Comparison of ENCODE assay signal across 20 mouse cellular contexts in the genomic region with DNA sequence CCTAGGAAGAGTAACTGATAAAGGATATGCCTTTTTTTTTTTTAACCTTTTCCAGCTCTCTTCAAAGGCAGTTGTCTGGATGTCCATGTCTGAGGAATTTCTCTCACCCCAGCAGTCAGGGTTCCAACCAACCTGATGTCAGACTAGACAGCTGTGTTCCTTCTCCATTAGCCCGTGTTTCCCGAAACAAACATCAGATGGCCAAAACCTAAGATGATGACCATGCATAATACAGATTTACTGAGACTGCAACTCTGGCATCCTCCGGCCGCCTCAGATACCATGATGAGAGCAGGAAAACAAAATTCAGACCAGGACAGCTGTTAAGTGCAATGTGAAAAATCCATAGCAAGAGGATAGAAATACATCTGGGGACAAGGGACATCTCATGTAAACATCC.
A peak's percentile ranks its signal among the peaks of the same experiment; 100 is the strongest.
DNase-seq lines count a peak whose midpoint lies in the region; ATAC-seq and TF ChIP-seq lines count a peak whose summit lies in the region.
"Had no signal": no experiment of that assay in that cellular context is flagged by ENCODE, and none has a peak within 500 bp of the region (broad histone marks: within the 10 kb centered on the region; RNA-seq: fewer than 3 reads in every experiment).

No protein-coding gene starts in this region.

- H3K4me2 ChIP-seq in heart, embryonic 13.5 days: no peak overlapping the region
- no peak overlapping the region for H3K4me2 ChIP-seq in kidney, postnatal 0 days (ENCODE audit: low read length)
- H3K4me2 ChIP-seq in midbrain, embryonic 11.5 days: no peak overlapping the region
- H3K4me2 ChIP-seq: limb, embryonic 15.5 days had no signal

- peaks cover 67% of the 10 kb centered on the region for H3K4me1 ChIP-seq in heart, embryonic 13.5 days
- peaks cover 42% of the 10 kb centered on the region for H3K4me1 ChIP-seq in kidney, postnatal 0 days (replicated peaks; ENCODE audit: insufficient read depth, low read length)
- peaks cover 65% of the 10 kb centered on the region for H3K4me1 ChIP-seq in midbrain, embryonic 10.5 days
- H3K4me1 ChIP-seq in midbrain, embryonic 11.5 days (ENCODE audit: control insufficient read depth, insufficient read depth, low read length): peaks cover 11% of the 10 kb centered on the region

- peak overlapping the region; percentile 53; the same call in 1 of the 2 replicates for H3K27ac ChIP-seq in heart, embryonic 13.5 days (replicated peaks)
- 0 out of 2 replicates have a peak overlapping the region, but pooled peaks have one; percentile 58 for H3K27ac ChIP-seq in kidney, postnatal 0 days
- H3K27ac ChIP-seq in midbrain, embryonic 10.5 days (replicated peaks): peak overlapping the region; percentile 39; the same call in 1 of the 2 replicates
- H3K27ac ChIP-seq in midbrain, embryonic 11.5 days (ENCODE audit: low read depth, low read length): no peak overlapping the region

- no peaks in the 10 kb centered on the region for H3K36me3 ChIP-seq in heart, embryonic 13.5 days
- H3K36me3 ChIP-seq in kidney, postnatal 0 days (ENCODE audit: insufficient read depth, low read length): no peaks in the 10 kb centered on the region
- H3K36me3 ChIP-seq in midbrain, embryonic 10.5 days: no peaks in the 10 kb centered on the region
- no peaks in the 10 kb centered on the region for H3K36me3 ChIP-seq in midbrain, embryonic 11.5 days (ENCODE audit: control insufficient read depth, insufficient read depth, low read length)
- H3K36me3 ChIP-seq: forebrain, embryonic 10.5 days; limb, embryonic 15.5 days had no signal

- no peaks in the 10 kb centered on the region for H3K27me3 ChIP-seq in heart, embryonic 13.5 days (replicated peaks)
- no peaks in the 10 kb centered on the region for H3K27me3 ChIP-seq in kidney, postnatal 0 days (ENCODE audit: insufficient read depth, low read length)
- no peaks in the 10 kb centered on the region; the same call in 1 of the 2 replicates for H3K27me3 ChIP-seq in midbrain, embryonic 10.5 days (ENCODE audit: low read depth, poor library complexity, severe bottlenecking)
- H3K27me3 ChIP-seq in midbrain, embryonic 11.5 days (ENCODE audit: control insufficient read depth, insufficient read depth, low read length): no peaks in the 10 kb centered on the region
- H3K27me3 ChIP-seq: limb, embryonic 15.5 days had no signal

- WGBS in heart, embryonic 13.5 days: 65% methylated on average over 4 of the region's 4 CpGs
- 64% methylated on average over 4 of the region's 4 CpGs for WGBS in kidney, postnatal 0 days
- WGBS in midbrain, embryonic 10.5 days: 88% methylated on average over 4 of the region's 4 CpGs
- 83% methylated on average over 4 of the region's 4 CpGs for WGBS in midbrain, embryonic 11.5 days

- H3K4me3 ChIP-seq in heart, embryonic 13.5 days: no peak overlapping the region
- no peak overlapping the region for H3K4me3 ChIP-seq in kidney, postnatal 0 days (replicated peaks; ENCODE audit: low read depth, low read length)
- no peak overlapping the region for H3K4me3 ChIP-seq in midbrain, embryonic 10.5 days
- H3K4me3 ChIP-seq in midbrain, embryonic 11.5 days (ENCODE audit: low read depth, low read length): no peak overlapping the region
- H3K4me3 ChIP-seq: forebrain, embryonic 10.5 days; limb, embryonic 15.5 days had no signal

- intact Hi-C loops in heart, postnatal 36 days (cut with DNase I): loop anchor here (5.0 kb wide), 1 partner anchor 75 kb away; no protein-coding TSS in a partner anchor

- no peak for TF ChIP-seq CTCF in kidney, postnatal 0 days (IDR thresholded peaks at IDR 0.05; ENCODE audit: low read depth)

- H3K9me3 ChIP-seq in heart, embryonic 13.5 days: no peaks in the 10 kb centered on the region
- H3K9me3 ChIP-seq in kidney, postnatal 0 days (replicated peaks; ENCODE audit: low read length): no peaks in the 10 kb centered on the region
- no peaks in the 10 kb centered on the region for H3K9me3 ChIP-seq in midbrain, embryonic 10.5 days (replicated peaks)
- H3K9me3 ChIP-seq in midbrain, embryonic 11.5 days (ENCODE audit: control insufficient read depth, low read length): no peaks in the 10 kb centered on the region
- H3K9me3 ChIP-seq: forebrain, embryonic 10.5 days; limb, embryonic 15.5 days had no signal

- ATAC-seq in heart, embryonic 13.5 days (ENCODE audit: extremely low read depth, insufficient number of reproducible peaks, low FRiP score, low TSS enrichment): no peak
- ATAC-seq in kidney, postnatal 0 days (replicated peaks; ENCODE audit: low FRiP score, low read depth): no peak
- no peak for ATAC-seq in midbrain, embryonic 11.5 days (ENCODE audit: low FRiP score)
- ATAC-seq: hindbrain, embryonic 16.5 days; midbrain, embryonic 16.5 days had no signal

- DNase-seq in heart, postnatal 36 days: no peak
- DNase-seq in kidney, postnatal 0 days (ENCODE audit: low spot score): no peak
- no peak for DNase-seq in kidney, adult 8-10 months
- DNase-seq in midbrain, embryonic 10.5 days (ENCODE audit: low spot score): no peak
- no peak for DNase-seq in midbrain, embryonic 11.5 days (ENCODE audit: low spot score, missing footprints)
- DNase-seq in embryo, embryonic 10 days (ENCODE audit: low spot score): no peak
- DNase-seq: adrenal gland, postnatal 25 days; B cell, adult 2 months; cerebellum, adult 11 months; cerebellum, postnatal 10 days; gastrocnemius, postnatal 10 days; heart, postnatal 14 days; kidney, adult 9 months; right cerebral cortex, postnatal 14 days; spleen, adult 18-20 months had no signal

- no peak overlapping the region for H3K9ac ChIP-seq in heart, embryonic 13.5 days
- H3K9ac ChIP-seq in kidney, postnatal 0 days (ENCODE audit: low read depth, low read length): no peak overlapping the region
- no peak overlapping the region for H3K9ac ChIP-seq in midbrain, embryonic 11.5 days (ENCODE audit: low read length)
- H3K9ac ChIP-seq: limb, embryonic 15.5 days had no signal
